Mouse (Mus musculus) C2C12 (cell line): ENCODE data around the gene Chn2.

Experiments used
- CEBPB ChIP-seq: IDR thresholded peaks from one replicate; pipeline ENCODE4 v1.6.1; 2011; ENCODE audit warnings: low read depth, mild to moderate bottlenecking, control low read depth, moderate library complexity
- CTCF ChIP-seq: IDR thresholded peaks from one replicate; pipeline ENCODE4 v1.5.1; 2011; ENCODE audit not compliant: control insufficient read depth, insufficient read depth, insufficient read length

DNA sequence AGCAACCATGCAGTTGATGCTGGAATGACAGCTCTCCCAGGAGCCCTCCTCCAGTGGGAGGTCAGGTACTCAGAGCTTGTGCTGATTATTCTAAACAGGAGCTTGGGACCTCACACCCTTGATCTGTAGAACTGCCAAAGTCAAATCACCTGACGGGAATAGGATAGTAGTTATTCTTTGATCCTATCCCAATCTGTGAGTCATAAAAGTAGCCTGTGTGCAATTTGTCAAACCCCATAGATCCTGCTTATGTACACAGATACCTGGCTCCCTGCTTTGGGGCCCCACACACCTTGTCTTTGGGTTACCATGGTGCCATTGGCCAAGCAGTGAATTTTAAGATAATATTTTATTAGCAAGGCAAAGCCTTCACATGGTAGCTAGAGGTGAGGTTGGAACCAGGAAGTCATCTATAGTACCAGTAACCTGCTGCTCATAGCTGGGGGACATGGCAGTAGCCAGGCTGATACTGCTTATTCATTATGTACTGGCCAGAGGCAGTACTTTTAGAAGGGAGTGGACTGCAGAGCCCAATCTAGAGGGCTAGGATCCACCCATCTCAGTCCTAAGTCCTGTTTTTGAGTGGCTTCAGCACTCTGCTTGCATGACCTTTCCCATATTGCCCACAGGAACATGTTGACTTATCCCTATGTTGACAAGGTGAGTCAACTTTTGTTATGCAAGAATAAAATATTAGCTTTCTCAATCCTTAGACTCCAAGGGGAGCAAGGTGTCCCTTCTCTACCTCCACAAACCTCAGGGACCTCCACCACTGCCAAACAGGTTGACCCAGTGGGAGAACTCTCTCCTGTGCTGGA is 139.9 kb downstream of the Chn2 start:
- TF ChIP-seq CTCF = no peak
- TF ChIP-seq CEBPB = no peak
